Mouse (Mus musculus): ENCODE results near the gene Tmem51. TPM values are rescaled to one million over a fixed set of nuclear protein-coding genes. Genes with fewer than 3 reads are reported as not detected.
"Not testable (repeated sequence)": the region's sequence is repeated elsewhere in the genome, so short reads cannot be mapped to it uniquely, and the experiment has no call there.

The Tmem51 gene
- polyA plus RNA-seq, 1 experiment from 2014 or later = 5.9 TPM

DNA sequence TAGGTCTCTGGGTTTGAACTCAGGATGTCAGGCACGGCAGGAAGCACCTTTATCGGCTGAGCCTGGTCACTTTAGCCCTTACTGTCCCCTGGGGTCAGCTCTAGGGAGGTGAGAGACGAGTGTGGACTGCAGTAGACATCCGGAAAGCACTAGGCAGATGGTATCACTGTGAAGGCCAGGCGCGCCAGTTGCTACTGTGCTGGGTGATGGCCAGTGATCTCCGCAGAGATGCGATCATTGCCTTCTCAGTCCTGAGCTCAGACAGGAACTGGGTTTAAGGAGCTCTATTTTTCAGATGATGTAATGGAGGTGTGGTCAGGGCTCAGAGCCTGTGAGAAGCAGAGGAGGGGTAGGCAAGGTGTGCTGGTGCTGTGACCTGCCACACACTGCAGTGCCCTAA is 28.5 kb downstream of the Tmem51 start:
- H3K27ac ChIP-seq (replicated peaks) = no peak overlapping the region
- 0 out of 2 replicates have a peak, but pooled peaks cover 11% of the 10 kb centered on the region for H3K4me1 ChIP-seq
- no peak overlapping the region for H3K4me3 ChIP-seq (replicated peaks)
- H3K9me3 ChIP-seq (replicated peaks) = no peaks in the 10 kb centered on the region
- ATAC-seq (ENCODE audit: low FRiP score) = no peak
- WGBS = 91% methylated on average over 8 of the region's 8 CpGs
- no peaks in the 10 kb centered on the region for H3K27me3 ChIP-seq (replicated peaks)
- no peak overlapping the region for H3K4me2 ChIP-seq
- no peaks in the 10 kb centered on the region for H3K36me3 ChIP-seq
- H3K9ac ChIP-seq (replicated peaks) = no peak overlapping the region

DNA sequence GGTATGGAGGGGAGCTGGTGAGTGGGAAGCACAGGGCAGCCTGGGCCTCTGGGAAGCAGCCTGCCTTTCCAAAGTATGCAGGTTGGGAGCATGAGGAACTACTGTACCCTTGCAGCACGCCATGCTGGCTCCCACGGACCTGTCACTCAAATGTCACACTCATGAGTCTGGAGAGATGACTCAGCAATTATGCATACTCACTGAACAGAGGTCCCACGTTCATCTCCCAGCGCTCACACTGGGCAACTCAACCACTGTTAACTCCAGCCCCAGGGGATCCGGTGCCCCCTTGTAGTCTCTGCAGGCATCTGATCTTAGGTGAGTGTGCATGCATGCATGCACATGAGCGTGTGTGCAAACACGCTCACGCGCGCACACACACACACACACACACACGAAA is 29.5 kb downstream of the Tmem51 start:
- Histone ChIP-seq H3K4me2 (no peak overlapping the region), H3K9ac (replicated peaks) (no peak overlapping the region), H3K27ac (replicated peaks) (no peak overlapping the region), H3K4me1 (0 out of 2 replicates have a peak, but pooled peaks cover 7% of the 10 kb centered on the region), H3K9me3 (replicated peaks) (no peaks in the 10 kb centered on the region), H3K27me3 (replicated peaks) (no peaks in the 10 kb centered on the region), H3K4me3 (replicated peaks) (no peak overlapping the region), H3K36me3 (no peaks in the 10 kb centered on the region)
- ATAC-seq (ENCODE audit: low FRiP score) = no peak
- 91% methylated on average over 11 of the region's 11 CpGs for WGBS

DNA sequence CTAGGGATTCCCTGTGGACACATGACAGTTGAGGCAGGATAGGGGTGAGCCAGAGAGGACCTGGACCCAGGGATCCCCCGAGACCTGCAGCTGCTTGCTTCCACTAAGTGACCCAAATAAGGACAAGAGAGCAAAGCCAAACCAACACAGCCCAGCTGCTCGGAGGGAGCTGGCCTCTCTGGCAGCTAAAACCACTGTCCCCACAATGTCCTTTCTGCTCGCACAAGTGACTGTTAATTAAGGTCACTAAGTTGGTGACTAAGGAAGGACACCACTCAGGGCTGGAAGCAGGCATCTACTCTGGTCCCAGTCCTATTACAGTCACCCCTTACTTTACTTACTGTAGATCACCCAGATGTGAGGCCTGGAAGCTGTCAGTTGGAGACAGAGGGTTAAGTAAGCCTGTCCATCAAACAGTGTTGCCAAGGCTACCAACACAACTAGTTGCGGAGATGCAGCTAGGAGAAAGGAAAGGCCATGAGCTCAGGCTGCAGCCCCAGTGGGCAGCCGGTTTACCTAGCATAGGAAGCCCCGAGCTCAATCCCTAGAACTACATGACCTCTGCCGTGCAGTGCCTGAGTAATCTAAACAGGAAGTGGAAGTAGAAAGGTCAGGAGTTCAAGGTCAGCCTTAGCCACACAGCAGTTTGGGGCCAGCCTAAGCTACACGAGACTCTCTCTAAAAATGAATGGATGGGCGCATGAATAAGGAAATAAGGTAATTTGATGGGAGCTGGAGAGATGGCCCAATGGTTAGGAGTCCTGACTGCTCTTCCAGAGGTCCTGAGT is 30.2 kb downstream of the Tmem51 start:
- Histone ChIP-seq H3K4me3 (replicated peaks) (no peak overlapping the region), H3K36me3 (no peaks in the 10 kb centered on the region), H3K4me2 (no peak overlapping the region), H3K27ac (replicated peaks) (no peak overlapping the region), H3K4me1 (0 out of 2 replicates have a peak, but pooled peaks cover 7% of the 10 kb centered on the region), H3K9ac (replicated peaks) (no peak overlapping the region), H3K27me3 (replicated peaks) (no peaks in the 10 kb centered on the region), H3K9me3 (replicated peaks) (no peaks in the 10 kb centered on the region)
- 68% methylated on average over 9 of the region's 9 CpGs for WGBS
- no peak for ATAC-seq (ENCODE audit: low FRiP score)

GRCm38 (mm10) chr4:142053261-142053660 is 30.8 kb downstream of the Tmem51 start:
- H3K27ac ChIP-seq (replicated peaks) = no peak overlapping the region

DNA sequence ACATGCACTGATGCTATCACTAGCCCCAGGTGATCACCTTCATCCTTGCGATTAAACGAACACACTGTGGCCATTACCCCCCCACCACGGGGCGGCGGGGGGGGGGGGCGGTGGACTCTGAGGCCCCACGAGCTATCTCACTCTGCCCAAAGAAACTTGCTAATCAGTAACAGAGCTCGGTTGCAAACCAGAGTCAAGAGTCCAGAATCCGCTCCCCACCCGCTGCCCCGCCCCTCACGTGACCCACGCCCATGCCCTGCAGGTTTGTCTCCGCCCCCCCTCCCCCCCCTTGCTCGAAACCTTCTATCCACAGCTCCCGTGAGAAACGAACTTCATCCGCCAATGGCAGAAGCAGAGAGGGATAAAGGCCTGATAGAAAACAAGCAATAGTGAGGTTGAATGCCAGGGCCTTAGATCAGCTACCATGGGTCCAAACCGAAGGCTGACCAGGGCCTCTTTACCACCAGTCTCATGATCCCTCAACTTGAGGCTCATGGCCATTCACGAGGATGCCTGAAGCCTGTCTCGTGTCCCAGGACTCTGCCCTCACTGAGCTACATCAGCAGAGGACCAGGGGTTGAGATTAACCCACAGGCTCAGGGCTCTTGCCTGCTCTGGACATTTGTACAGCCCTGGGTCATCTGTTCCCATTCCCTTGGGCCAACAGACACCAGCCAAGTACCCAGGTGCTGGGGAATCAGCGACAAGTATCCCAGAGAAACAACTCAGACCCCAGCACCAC is 31.5 kb downstream of the Tmem51 start:
- no peak overlapping the region for H3K9ac ChIP-seq (replicated peaks)
- H3K27ac ChIP-seq (replicated peaks) = no peak overlapping the region
- 0 out of 2 replicates have a peak, but pooled peaks cover 2% of the 10 kb centered on the region for H3K4me1 ChIP-seq
- ATAC-seq (ENCODE audit: low FRiP score) = no peak
- H3K4me3 ChIP-seq (replicated peaks) = no peak overlapping the region
- no peak overlapping the region for H3K4me2 ChIP-seq
- no peaks in the 10 kb centered on the region for H3K36me3 ChIP-seq
- no peaks in the 10 kb centered on the region for H3K27me3 ChIP-seq (replicated peaks)
- 67% methylated on average over 20 of the region's 22 CpGs for WGBS
- no peaks in the 10 kb centered on the region for H3K9me3 ChIP-seq (replicated peaks)

More at GRCm38 (mm10) chr4:142053261-142053660, 30.8 kb downstream of the Tmem51 start:
- H3K4me1 ChIP-seq = 0 out of 2 replicates have a peak, but pooled peaks cover 7% of the 10 kb centered on the region
- H3K27me3 ChIP-seq (replicated peaks) = no peaks in the 10 kb centered on the region
- no peak overlapping the region for H3K4me3 ChIP-seq (replicated peaks)
- no peaks in the 10 kb centered on the region for H3K36me3 ChIP-seq
- H3K9me3 ChIP-seq (replicated peaks) = no peaks in the 10 kb centered on the region
- 74% methylated on average over 4 of the region's 4 CpGs for WGBS
- no peak overlapping the region for H3K9ac ChIP-seq (replicated peaks)
- no peak for ATAC-seq (ENCODE audit: low FRiP score)
- no peak overlapping the region for H3K4me2 ChIP-seq

- ATAC-seq (ENCODE audit: low FRiP score); H3K4me3 ChIP-seq (replicated peaks); H3K27me3 ChIP-seq (replicated peaks); H3K9ac ChIP-seq (replicated peaks); H3K36me3 ChIP-seq; H3K27ac ChIP-seq (replicated peaks); H3K4me1 ChIP-seq; H3K9me3 ChIP-seq (replicated peaks); H3K4me2 ChIP-seq: not testable (repeated sequence)
- WGBS = 91% methylated on average over 6 of the region's 6 CpGs
Observed at GRCm38 (mm10) chr4:142051883-142052282, 32.2 kb downstream of the Tmem51 start.

DNA sequence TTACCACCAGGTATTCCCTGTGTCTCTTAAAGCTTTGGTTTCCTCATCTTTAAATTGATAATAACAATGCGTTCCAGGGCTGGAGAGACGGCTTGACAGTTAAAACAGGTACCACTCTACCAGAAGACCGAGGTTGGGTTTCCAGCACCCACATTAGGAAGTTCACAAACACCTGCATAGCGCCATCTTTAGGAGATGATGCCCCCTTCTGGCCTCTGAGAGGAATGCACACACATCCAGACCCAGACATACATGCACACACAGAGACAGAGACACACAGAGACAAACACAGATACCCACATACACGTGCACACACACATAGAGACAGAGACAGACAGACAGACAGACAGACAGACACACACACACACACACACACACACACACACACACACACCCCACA is 34.1 kb downstream of the Tmem51 start:
- WGBS = 93% methylated on average over 5 of the region's 5 CpGs
- H3K27me3 ChIP-seq (replicated peaks) = no peaks in the 10 kb centered on the region

GRCm38 (mm10) chr4:142048391-142048790 is 35.7 kb downstream of the Tmem51 start:
- no peak overlapping the region for H3K27ac ChIP-seq (replicated peaks)
- H3K4me3 ChIP-seq (replicated peaks) = no peak overlapping the region
- no peak overlapping the region for H3K4me2 ChIP-seq
- no peaks in the 10 kb centered on the region for H3K27me3 ChIP-seq (replicated peaks)
- 82% methylated on average over 8 of the region's 8 CpGs for WGBS
- H3K4me1 ChIP-seq = no peaks in the 10 kb centered on the region
- no peak overlapping the region for H3K9ac ChIP-seq (replicated peaks)
- no peaks in the 10 kb centered on the region for H3K36me3 ChIP-seq
- no peak for ATAC-seq (ENCODE audit: low FRiP score)
- no peaks in the 10 kb centered on the region for H3K9me3 ChIP-seq (replicated peaks)

More for the DNA sequence above, 34.1 kb downstream of the Tmem51 start:
- Histone ChIP-seq H3K4me2 (no peak overlapping the region), H3K27ac (replicated peaks) (no peak overlapping the region), H3K36me3 (no peaks in the 10 kb centered on the region), H3K4me3 (replicated peaks) (no peak overlapping the region), H3K9ac (replicated peaks) (no peak overlapping the region), H3K4me1 (no peaks in the 10 kb centered on the region), H3K9me3 (replicated peaks) (no peaks in the 10 kb centered on the region)
- ATAC-seq (ENCODE audit: low FRiP score) = no peak

- no peak overlapping the region for H3K9ac ChIP-seq (replicated peaks)
- ATAC-seq (ENCODE audit: low FRiP score) = no peak
- H3K27ac ChIP-seq (replicated peaks) = no peak overlapping the region
- no peaks in the 10 kb centered on the region for H3K27me3 ChIP-seq (replicated peaks)
- no peak overlapping the region for H3K4me2 ChIP-seq
- H3K4me3 ChIP-seq (replicated peaks) = no peak overlapping the region
- 93% methylated on average over 5 of the region's 5 CpGs for WGBS
- no peaks in the 10 kb centered on the region for H3K36me3 ChIP-seq
- no peaks in the 10 kb centered on the region for H3K4me1 ChIP-seq
- no peaks in the 10 kb centered on the region for H3K9me3 ChIP-seq (replicated peaks)
Observed at GRCm38 (mm10) chr4:142047005-142047404, 37.1 kb downstream of the Tmem51 start.

DNA sequence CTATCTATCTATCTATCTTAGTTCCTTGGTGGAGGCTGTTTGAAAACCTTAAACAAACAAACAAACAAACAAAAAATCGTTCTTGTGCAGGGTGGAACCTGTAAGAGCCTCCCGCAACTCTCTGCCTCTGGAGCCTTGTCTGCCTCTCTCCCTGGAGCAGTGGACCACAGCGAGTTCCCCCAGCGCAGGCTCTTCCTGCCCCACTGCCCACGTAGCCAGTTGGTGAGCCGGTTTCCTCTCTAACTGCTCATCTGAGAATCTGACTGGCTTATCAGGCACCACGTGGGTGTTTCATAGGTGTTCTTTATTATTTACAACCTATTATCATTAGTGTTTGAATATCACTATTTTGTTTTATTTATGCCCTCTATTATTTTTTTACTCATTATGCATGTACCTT is 37.6 kb downstream of the Tmem51 start:
- no peak overlapping the region for H3K4me2 ChIP-seq
- H3K9me3 ChIP-seq (replicated peaks) = no peaks in the 10 kb centered on the region
- H3K4me1 ChIP-seq = no peaks in the 10 kb centered on the region
- no peak overlapping the region for H3K9ac ChIP-seq (replicated peaks)
- H3K36me3 ChIP-seq = no peaks in the 10 kb centered on the region
- WGBS = 83% methylated on average over 7 of the region's 7 CpGs
- H3K4me3 ChIP-seq (replicated peaks) = no peak overlapping the region
- no peak overlapping the region for H3K27ac ChIP-seq (replicated peaks)
- ATAC-seq (ENCODE audit: low FRiP score) = no peak
- H3K27me3 ChIP-seq (replicated peaks) = no peaks in the 10 kb centered on the region

DNA sequence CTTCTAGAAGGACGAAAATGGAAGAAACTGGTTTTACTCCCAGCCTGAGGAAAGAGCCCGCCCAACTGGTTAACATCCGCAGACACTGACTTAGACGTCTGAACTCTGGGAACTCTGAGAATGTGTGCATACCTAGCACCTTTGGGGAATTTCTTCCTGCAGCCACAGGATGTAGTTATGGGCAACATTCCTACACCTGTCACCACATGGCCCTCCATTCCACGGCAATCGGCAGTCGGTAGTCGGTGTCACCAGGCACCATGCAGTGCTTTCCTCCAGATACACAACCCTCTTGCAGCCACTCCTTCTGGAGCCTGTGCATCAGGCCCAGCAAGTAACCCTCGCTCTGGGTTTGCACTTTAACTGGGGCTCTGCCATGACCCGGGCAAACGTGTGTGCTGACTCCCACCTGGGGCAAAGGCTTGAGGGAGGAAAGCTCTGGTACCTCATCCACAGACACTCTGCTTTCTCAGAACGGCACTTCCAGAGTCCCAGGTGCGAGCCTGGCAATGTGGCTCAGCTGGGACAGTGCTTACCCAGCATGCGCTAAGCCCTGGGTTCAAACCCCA is 38.4 kb downstream of the Tmem51 start:
- 86% methylated on average over 14 of the region's 14 CpGs for WGBS
- Histone ChIP-seq H3K27me3 (replicated peaks) (no peaks in the 10 kb centered on the region), H3K4me1 (no peaks in the 10 kb centered on the region), H3K9me3 (replicated peaks) (no peaks in the 10 kb centered on the region), H3K27ac (replicated peaks) (no peak overlapping the region), H3K4me2 (no peak overlapping the region), H3K36me3 (no peaks in the 10 kb centered on the region), H3K4me3 (replicated peaks) (no peak overlapping the region), H3K9ac (replicated peaks) (no peak overlapping the region)
- ATAC-seq (ENCODE audit: low FRiP score) = no peak

- no peaks in the 10 kb centered on the region for H3K36me3 ChIP-seq
- WGBS = 69% methylated on average over 12 of the region's 12 CpGs
Observed at GRCm38 (mm10) chr4:142044452-142044851, 39.7 kb downstream of the Tmem51 start.

More at GRCm38 (mm10) chr4:142044452-142044851, 39.7 kb downstream of the Tmem51 start:
- Histone ChIP-seq H3K4me2 (no peak overlapping the region), H3K9ac (replicated peaks) (no peak overlapping the region), H3K4me1 (no peaks in the 10 kb centered on the region), H3K27ac (replicated peaks) (no peak overlapping the region), H3K4me3 (replicated peaks) (no peak overlapping the region), H3K27me3 (replicated peaks) (no peaks in the 10 kb centered on the region), H3K9me3 (replicated peaks) (no peaks in the 10 kb centered on the region)
- no peak for ATAC-seq (ENCODE audit: low FRiP score)

All from neural tube, embryonic 15.5 days (tissue).